Mouse (Mus musculus) forebrain, postnatal 0 days (tissue): ENCODE results near the gene Fdps. TPM values are rescaled to one million over a fixed set of nuclear protein-coding genes. Genes with fewer than 3 reads are reported as not detected.
A peak's percentile ranks its signal among the peaks of the same experiment; 100 is the strongest.

ENCODE experiments used
- ATAC-seq: fragments of 200-750 bp; cut with Nextera tagmentation; 2 replicates; pipeline ENCODE4 v1.8.0; 2017; ENCODE audit warnings: mild to moderate bottlenecking, moderate library complexity
- DNase-seq: peaks from one replicate; pipeline ENCODE4 v3.0.0-alpha.2; 2015
- H3K27ac ChIP-seq: fragments of 300-500 bp; sonication (generic); 2 replicates; pipeline ENCODE4 v1.5.1; 2014; ENCODE audit warnings: low read depth, mild to moderate bottlenecking, antibody characterized with exemption, low read length, moderate library complexity, mixed read lengths
- H3K27me3 ChIP-seq: fragments of 300-500 bp; sonication (generic); 2 replicates; pipeline ENCODE4 v1.6.1; 2014; ENCODE audit warnings: mild to moderate bottlenecking, low read length, mixed read lengths; ENCODE audit not compliant: insufficient read depth
- H3K36me3 ChIP-seq: fragments of 300-500 bp; sonication (generic); 2 replicates; pipeline ENCODE4 v1.6.1; 2014; ENCODE audit warnings: mild to moderate bottlenecking, moderate library complexity; ENCODE audit not compliant: insufficient read depth
- H3K4me1 ChIP-seq: fragments of 300-500 bp; sonication (generic); 2 replicates; pipeline ENCODE4 v1.6.1; 2014; ENCODE audit warnings: antibody characterized with exemption; ENCODE audit not compliant: insufficient read depth
- H3K4me2 ChIP-seq: fragments of 300-500 bp; sonication (generic); 2 replicates; pipeline ENCODE4 v1.6.1; 2014; ENCODE audit warnings: low read depth, mild to moderate bottlenecking, moderate library complexity
- H3K4me3 ChIP-seq: fragments of 300-500 bp; sonication (generic); 2 replicates; pipeline ENCODE4 v1.5.1; 2014; ENCODE audit warnings: low read depth, low read length, mixed read lengths
- H3K9ac ChIP-seq: fragments of 300-500 bp; sonication (generic); 2 replicates; pipeline ENCODE4 v1.6.1; 2014; ENCODE audit warnings: mild to moderate bottlenecking
- H3K9me3 ChIP-seq: fragments of 300-500 bp; sonication (generic); 2 replicates; pipeline ENCODE4 v1.6.1; 2016; ENCODE audit warnings: low read length
- CTCF ChIP-seq: sonication (generic); IDR thresholded peaks from 2 replicates; pipeline ENCODE4 v1.5.1; 2016; ENCODE audit warnings: antibody characterized with exemption, control low read depth, low read depth
- WGBS: fragments of 180-500 bp; shearing (Covaris S2); extraction: QIAGEN DNeasy Blood & Tissue Kit; methylation state at CpG from one replicate; pipeline ENCODE4 v1.1.7; 2014; 5-methylcytosine and 5-hydroxymethylcytosine counted together
- polyA plus RNA-seq: library from polyadenylated mRNA; unstranded; fragments of >200 nt; fragmentation: Nextera tagmentation; extraction: Ambion mirVana; gene quantifications from 2 replicates; pipeline ENCODE4 v1.2.1, GENCODE M21; 2015
- total RNA-seq: library from RNA; depleted of rRNA; stranded (reverse); fragments of >200 nt; gene quantifications from 2 replicates; pipeline ENCODE4 v1.2.3, GENCODE M21; 2014

Fdps gene
- total and polyA plus RNA-seq, 2 experiments from 2014 or later = 421 to 441 TPM

DNA sequence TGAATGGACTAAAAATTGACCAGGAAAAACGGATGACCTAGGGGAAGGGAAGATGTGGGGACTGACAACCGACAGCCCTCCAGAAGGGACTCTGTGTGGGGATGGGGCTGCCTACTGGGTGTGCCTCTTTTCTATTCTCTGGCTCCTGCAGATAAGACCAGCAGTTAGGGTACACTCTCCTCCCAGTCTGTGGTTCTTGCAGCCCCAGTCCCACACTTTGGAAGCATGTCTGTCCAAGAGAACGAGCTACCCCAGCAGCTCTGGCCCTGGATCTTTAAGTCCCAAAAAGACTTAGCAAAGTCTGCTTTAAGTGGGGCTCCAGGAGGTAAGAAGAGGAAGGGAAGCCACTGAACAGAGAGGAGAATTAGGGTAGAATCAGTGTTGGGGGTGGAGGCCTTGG is 34.2 kb upstream of the Fdps start, which contains the start of gene Pklr:
TSS of gene Pklr (plus strand) at position 185 of the 400 bp plus-strand sequence.
- 54% methylated on average over 3 of the region's 3 CpGs for WGBS
- no peak within 1 kb of the TSS for H3K9ac ChIP-seq

DNA sequence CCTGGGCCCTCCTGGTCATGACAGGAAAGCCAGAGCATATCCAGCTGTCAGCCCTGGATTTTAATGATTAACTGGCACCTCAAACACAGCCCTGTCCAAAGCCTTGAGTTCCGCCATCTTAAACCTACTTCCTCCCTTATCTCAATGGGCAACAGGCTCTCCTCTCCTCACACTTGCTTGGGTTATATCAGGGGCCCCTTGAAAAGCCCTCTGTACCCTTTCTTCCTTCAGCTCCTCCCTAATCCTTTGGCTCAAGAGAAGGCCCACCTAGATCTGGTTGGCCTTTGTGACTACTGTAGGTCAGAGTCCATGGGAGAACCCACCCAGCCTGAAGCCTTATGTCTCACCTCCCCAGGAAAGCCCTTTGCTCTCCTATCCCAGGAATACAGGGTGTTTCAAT is 32.0 kb upstream of the Fdps start:
- Histone ChIP-seq H3K4me2 (no peak overlapping the region), H3K36me3 (no peaks in the 10 kb centered on the region), H3K9me3 (no peaks in the 10 kb centered on the region), H3K4me1 (no peaks in the 10 kb centered on the region), H3K27ac (no peak overlapping the region), H3K4me3 (no peak overlapping the region), H3K9ac (no peak overlapping the region), H3K27me3 (no peaks in the 10 kb centered on the region)
- no peak for TF ChIP-seq CTCF
- DNase-seq (no peak), ATAC-seq (no peak)
- WGBS = 95% methylated on average over 1 of the region's 1 CpGs

More for the DNA sequence above, 34.2 kb upstream of the Fdps start, which contains the start of gene Pklr:
- no peaks in the 10 kb centered on the region for H3K9me3 ChIP-seq
- DNase-seq (no peak), ATAC-seq (no peak)
- H3K4me2 ChIP-seq = no peak within 1 kb of the TSS
- no peak for TF ChIP-seq CTCF
- H3K4me1 ChIP-seq = no peaks in the 10 kb centered on the region
- H3K4me3 ChIP-seq = no peak within 1 kb of the TSS
- no peaks in the 10 kb centered on the region for H3K27me3 ChIP-seq
- no peaks in the 10 kb centered on the region for H3K36me3 ChIP-seq
- H3K27ac ChIP-seq = no peak within 1 kb of the TSS

DNA sequence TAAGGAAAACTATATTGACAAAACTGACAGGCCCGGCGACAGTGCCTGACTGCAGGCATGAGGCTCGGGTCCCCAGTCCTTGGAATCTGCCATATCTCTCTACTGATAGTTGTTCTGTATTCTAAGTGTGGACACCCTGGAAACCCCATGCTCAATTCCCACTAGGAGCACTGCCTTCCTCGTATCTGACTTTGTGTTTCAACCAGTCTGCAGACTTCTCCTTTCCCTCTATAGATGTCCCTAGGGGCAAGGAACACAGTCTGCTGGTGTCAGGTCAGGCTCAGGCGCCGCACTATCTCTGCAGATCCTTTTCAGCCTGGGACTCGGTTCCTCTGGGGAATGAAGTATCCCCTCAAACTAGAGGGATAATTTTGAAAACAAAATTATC is 31.3 kb upstream of the Fdps start:
- no peak overlapping the region for H3K9ac ChIP-seq
- no peak for TF ChIP-seq CTCF
- no peaks in the 10 kb centered on the region for H3K36me3 ChIP-seq
- no peaks in the 10 kb centered on the region for H3K27me3 ChIP-seq
- DNase-seq (no peak), ATAC-seq (no peak)
- no peaks in the 10 kb centered on the region for H3K4me1 ChIP-seq
- H3K4me2 ChIP-seq = no peak overlapping the region
- H3K4me3 ChIP-seq = no peak overlapping the region
- WGBS = 85% methylated on average over 7 of the region's 7 CpGs
- no peak overlapping the region for H3K27ac ChIP-seq
- no peaks in the 10 kb centered on the region for H3K9me3 ChIP-seq

DNA sequence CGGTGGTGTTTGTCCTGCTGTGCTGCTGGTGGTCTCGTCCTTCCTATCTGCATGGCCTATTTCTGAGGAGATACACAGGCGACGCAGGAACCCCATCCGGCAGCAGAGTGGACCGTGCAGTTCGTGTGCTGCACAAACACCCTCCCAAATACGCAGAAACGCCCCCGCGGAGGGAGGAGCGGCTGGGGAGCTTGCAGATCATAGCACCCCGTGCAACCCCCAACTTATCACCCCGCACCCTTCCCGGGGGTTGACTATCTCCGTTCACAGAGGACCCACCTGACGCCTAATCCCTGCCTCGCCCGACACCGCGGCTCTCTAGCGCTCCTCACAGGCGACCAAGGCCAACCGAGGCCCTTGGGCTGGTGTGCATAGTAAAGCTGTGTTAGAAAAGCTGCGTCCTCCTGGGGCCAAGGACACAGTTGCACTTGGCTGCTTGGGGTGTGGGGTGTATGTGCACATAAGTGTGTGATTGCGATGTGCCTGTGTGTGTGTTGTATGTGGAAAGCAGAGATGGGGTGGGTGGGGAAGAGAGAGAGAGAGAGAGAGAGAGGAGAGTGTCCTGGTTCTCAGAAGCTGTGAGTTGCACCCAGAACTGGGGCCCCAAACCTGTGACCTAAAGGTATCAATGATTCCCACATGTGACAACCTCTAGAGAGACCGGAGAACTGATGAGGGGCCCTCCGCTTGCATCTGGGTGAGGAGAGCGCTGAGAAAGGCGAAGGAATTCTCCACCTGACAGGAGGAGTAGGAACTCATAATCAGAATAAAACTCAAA is 30.7 kb upstream of the Fdps start:
- peak; percentile 47 for DNase-seq
- TF ChIP-seq CTCF = peak; percentile 64
- no peaks in the 10 kb centered on the region for H3K36me3 ChIP-seq
- no peaks in the 10 kb centered on the region for H3K4me1 ChIP-seq
- 15% methylated on average over 29 of the region's 30 CpGs for WGBS
- peak overlapping the region; percentile 28 for H3K4me3 ChIP-seq
- H3K27me3 ChIP-seq = no peaks in the 10 kb centered on the region
- H3K27ac ChIP-seq = no peak overlapping the region
- peak overlapping the region; percentile 60 for H3K4me2 ChIP-seq
- peak overlapping the region; percentile 40 for H3K9ac ChIP-seq
- peak; percentile 81 for ATAC-seq
- no peaks in the 10 kb centered on the region for H3K9me3 ChIP-seq

DNA sequence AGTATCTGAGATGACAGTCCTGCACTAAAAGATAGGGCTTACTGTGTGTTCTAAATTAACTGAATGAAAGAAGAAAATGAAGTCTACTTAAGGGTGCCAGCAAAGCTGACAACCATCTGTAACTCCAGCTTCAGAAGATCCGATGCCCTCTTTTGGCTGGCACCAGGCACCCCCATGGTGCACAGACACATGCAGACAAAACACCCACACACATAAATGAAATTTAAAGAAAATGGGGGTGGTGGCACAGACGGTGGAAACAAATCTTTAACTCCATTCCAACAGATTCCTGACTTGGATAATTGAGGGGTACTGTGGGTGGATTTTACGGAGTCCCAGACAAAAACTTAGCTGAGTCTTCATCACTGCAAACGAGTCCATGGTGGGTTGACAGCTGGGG is 30.1 kb upstream of the Fdps start:
- Histone ChIP-seq H3K4me1 (no peaks in the 10 kb centered on the region), H3K4me3 (peak overlapping the region; percentile 28; the same call in 1 of the 2 replicates), H3K4me2 (peak overlapping the region; percentile 60), H3K9me3 (no peaks in the 10 kb centered on the region), H3K36me3 (no peaks in the 10 kb centered on the region), H3K27me3 (no peaks in the 10 kb centered on the region), H3K9ac (no peak overlapping the region), H3K27ac (no peak overlapping the region)
- WGBS = 21% methylated on average over 4 of the region's 4 CpGs
- no peak for TF ChIP-seq CTCF
- peak; percentile 53 for DNase-seq
- ATAC-seq = peak; percentile 68

DNA sequence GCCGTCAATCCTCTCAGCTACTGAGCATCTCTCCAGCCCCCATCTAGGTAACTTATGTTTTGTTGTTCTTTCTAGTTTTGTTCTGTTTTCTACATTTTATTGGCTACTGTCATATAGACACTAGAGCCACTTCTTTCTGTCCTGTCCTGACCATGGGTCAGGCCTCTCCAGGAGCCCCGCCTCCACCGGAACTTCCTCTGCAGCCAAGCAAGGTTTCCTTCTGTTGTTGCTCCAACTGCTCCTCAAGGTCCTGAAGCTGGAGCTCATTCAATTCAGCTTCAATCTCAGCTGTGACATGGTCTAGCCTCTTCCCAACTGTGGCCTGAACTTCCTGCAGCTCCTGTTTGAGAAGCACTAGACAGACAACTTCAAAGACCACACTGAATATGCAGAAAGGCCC is 28.1 kb upstream of the Fdps start:
- Histone ChIP-seq H3K9me3 (no peaks in the 10 kb centered on the region), H3K27ac (no peak overlapping the region), H3K4me1 (no peaks in the 10 kb centered on the region), H3K27me3 (no peaks in the 10 kb centered on the region), H3K4me3 (no peak overlapping the region), H3K4me2 (no peak overlapping the region), H3K36me3 (no peaks in the 10 kb centered on the region), H3K9ac (no peak overlapping the region)
- ATAC-seq (no peak), DNase-seq (no peak)
- TF ChIP-seq CTCF = no peak
- WGBS = 91% methylated on average over 3 of the region's 3 CpGs

DNA sequence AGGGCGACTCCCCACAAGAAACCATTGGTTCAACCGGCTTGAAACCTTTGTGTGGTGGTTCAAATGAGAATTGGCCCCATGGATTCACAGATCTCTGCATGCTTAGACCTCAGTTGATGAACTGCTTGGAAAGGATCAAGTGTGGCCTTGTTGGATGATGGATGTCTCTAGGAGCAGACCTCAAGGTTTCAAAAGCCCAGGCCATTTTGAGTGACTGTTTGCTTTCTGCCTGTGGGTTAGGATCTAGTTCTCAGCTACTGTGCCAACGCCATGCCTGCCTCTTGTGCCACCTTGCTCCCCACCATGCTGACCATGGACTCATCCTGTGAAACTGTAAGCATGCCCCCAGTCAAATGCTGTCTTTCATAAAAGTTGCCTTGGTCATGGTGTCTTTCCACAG is 24.2 kb upstream of the Fdps start:
- Histone ChIP-seq H3K4me3 (no peak overlapping the region), H3K4me2 (no peak overlapping the region), H3K27me3 (no peaks in the 10 kb centered on the region), H3K4me1 (no peaks in the 10 kb centered on the region), H3K9ac (no peak overlapping the region), H3K36me3 (no peaks in the 10 kb centered on the region), H3K27ac (no peak overlapping the region), H3K9me3 (no peaks in the 10 kb centered on the region)
- no peak for TF ChIP-seq CTCF
- WGBS = 91% methylated on average over 3 of the region's 3 CpGs
- DNase-seq = no peak
- no peak for ATAC-seq
